Mouse (Mus musculus) macrophage (primary cell): ENCODE measurements around the gene Tnfaip8l2. TPM values are rescaled to one million over a fixed set of nuclear protein-coding genes. Genes with fewer than 3 reads are reported as not detected.
A peak's percentile ranks its signal among the peaks of the same experiment; 100 is the strongest.
"Not testable (repeated sequence)": the region's sequence is repeated elsewhere in the genome, so short reads cannot be mapped to it uniquely, and the experiment has no call there.

Source experiments
- H3K27ac ChIP-seq: fragments of 350-480 bp; formaldehyde crosslinking; 2 replicates; pipeline ENCODE4 v1.9.0; 2021
- H3K36me3 ChIP-seq: fragments of 350-480 bp; formaldehyde crosslinking; 2 replicates; pipeline ENCODE4 v1.9.0; 2021; ENCODE audit errors: inconsistent target
- H3K4me3 ChIP-seq: fragments of 350-480 bp; formaldehyde crosslinking; 2 replicates; pipeline ENCODE4 v1.9.0; 2021; ENCODE audit errors: inconsistent target
- H3K79me2 ChIP-seq: fragments of 350-480 bp; formaldehyde crosslinking; 2 replicates; pipeline ENCODE4 v1.9.0; 2021; ENCODE audit errors: inconsistent target
- WGBS: methylation state at CpG from one replicate; pipeline ENCODE4 v1.1.7; 2026; ENCODE audit warnings: inconsistent platforms; ENCODE audit not compliant: missing documents; 5-methylcytosine and 5-hydroxymethylcytosine counted together
- polyA plus RNA-seq: library from polyadenylated mRNA; stranded (reverse); fragments of 250-400 nt; gene quantifications from 3 replicates; pipeline ENCODE4 v1.2.4, GENCODE M21; 2018; ENCODE audit warnings: inconsistent platforms

The Tnfaip8l2 gene
- polyA plus RNA-seq, 1 experiment from 2014 or later = 64.6 TPM

GRCm38 (mm10) chr3:95139586-95140288, 2.4 kb downstream of the Tnfaip8l2 start:
- 43% methylated on average over 25 of the region's 25 CpGs for WGBS
- Histone ChIP-seq H3K4me3 (peak overlapping the region; percentile 71; the same call in 1 of the 2 replicates), H3K27ac (peak overlapping the region; percentile 90), H3K79me2 (peaks cover 50% of the 10 kb centered on the region), H3K36me3 (no peaks in the 10 kb centered on the region; the same call in 1 of the 2 replicates)

DNA sequence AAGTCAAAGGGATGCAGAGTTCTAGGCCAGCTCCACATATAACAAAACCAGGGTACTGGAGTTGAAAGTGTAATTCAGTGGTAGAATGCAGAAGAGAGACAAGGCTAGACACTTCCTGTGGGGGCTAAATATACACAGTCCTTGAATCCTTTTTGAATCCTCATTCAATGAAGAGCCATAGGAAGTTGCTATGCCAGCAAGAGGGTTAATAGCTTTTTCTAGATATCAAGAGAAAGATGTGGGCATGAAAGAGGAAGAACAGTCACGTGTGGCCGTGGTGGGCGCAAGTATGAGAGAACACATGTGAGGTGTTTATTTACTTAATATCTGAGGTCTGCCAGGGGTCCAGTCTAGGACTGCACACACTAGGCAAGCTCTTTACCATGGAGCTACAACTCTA, 5.8 kb downstream of the Tnfaip8l2 start:
- Histone ChIP-seq H3K36me3 (peaks cover 8% of the 10 kb centered on the region; the same call in 1 of the 2 replicates), H3K79me2 (peaks cover 45% of the 10 kb centered on the region), H3K4me3 (no peak overlapping the region), H3K27ac (peak overlapping the region; percentile 92)
- 2% methylated on average over 3 of the region's 3 CpGs for WGBS

DNA sequence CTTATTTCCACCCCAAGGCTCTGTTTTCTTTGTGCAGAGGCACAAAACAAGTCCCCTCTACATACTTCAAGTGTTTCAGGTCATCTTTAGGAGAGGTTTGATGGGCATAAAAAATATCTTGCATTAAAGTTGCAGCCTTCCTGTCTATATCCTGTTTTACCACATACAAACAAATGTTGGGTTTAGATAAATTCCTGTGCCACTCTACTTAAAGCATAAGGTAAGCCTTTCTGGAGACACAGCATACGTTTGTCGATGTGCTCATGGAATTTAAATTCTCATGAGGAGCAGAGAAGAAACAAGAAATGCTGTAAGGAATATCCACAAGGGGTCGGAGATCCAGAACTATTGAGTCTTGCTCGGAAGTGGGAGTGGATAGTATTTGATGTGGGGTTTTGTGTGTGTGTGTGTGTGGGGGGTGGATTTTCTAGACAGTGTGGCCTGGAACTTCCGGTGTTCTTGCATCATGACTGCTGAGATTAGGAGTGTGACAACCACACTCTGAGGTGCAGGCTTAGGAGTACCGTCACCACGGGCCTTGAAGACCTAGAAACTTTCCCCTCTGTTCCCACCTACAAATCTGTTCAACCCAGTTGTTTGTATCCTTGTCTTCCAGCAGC, 6.6 kb downstream of the Tnfaip8l2 start:
- H3K79me2 ChIP-seq = peaks cover 37% of the 10 kb centered on the region
- WGBS = 5% methylated on average over 7 of the region's 7 CpGs
- H3K36me3 ChIP-seq = peaks cover 13% of the 10 kb centered on the region; the same call in 1 of the 2 replicates
- H3K27ac ChIP-seq = peak overlapping the region; percentile 92
- peak overlapping the region; percentile 33 for H3K4me3 ChIP-seq

- peak overlapping the region; percentile 92 for H3K27ac ChIP-seq
- WGBS = 0% methylated on average over 6 of the region's 6 CpGs
These were observed 7.1 kb downstream of the Tnfaip8l2 start for GRCm38 (mm10) chr3:95135023-95135422.

DNA sequence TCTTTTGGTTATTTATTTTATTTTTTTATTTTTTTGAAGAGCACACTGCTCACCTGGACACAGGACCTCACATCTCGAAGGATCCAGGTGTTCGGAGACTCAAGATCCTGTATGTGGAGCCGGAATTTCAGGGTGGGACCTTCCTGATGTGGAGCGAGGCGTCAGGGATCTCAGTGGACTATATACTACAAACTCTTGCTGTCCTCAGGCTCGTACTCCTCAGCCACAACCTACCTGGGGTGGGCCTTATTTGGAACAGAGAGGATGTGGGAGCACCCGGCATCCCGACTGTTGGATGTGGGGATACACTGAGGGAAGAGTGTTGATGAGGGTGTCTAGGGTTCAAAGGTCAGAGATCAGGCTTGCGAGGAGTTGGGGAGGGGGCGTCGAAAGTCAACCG, 8.0 kb downstream of the Tnfaip8l2 start:
- Histone ChIP-seq H3K79me2 (peaks cover 23% of the 10 kb centered on the region), H3K4me3 (peak overlapping the region; percentile 83; the same call in 1 of the 2 replicates), H3K36me3 (peaks cover 25% of the 10 kb centered on the region; the same call in 1 of the 2 replicates)
- no CpG with 5 or more reads among the region's 12 CpGs for WGBS
- H3K27ac ChIP-seq = not testable (repeated sequence)

More at GRCm38 (mm10) chr3:95135023-95135422, 7.1 kb downstream of the Tnfaip8l2 start:
- Histone ChIP-seq H3K4me3 (peak overlapping the region; percentile 33), H3K79me2 (peaks cover 32% of the 10 kb centered on the region), H3K36me3 (peaks cover 16% of the 10 kb centered on the region; the same call in 1 of the 2 replicates)

DNA sequence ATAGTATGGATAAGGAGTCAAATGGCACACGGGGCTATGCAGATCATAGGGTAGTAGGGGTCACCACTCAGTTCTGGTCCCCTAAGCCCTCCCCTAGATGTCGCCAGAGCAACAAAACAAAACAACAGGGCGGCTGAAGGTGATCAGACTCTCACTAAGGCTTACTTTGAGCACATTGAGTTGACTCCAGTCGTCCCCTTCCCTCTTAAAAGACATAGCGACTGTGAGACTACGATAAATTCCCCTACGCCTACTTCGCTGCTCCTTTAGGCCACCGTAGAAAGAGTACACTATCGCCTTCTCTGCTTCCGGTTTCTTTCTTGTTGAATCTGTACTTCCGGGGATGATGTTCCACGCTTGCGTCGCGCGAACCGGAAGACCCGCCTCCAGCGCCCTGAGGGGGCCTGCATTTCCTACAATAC, 8.5 kb downstream of the Tnfaip8l2 start, which contains the start of the genes Scnm1 and Lysmd1:
Scnm1 (minus strand) TSS at position 332 of the 422 bp plus-strand sequence.
Lysmd1 (plus strand) TSS at position 409 of the 422 bp plus-strand sequence.
- 0% methylated on average over 18 of the region's 20 CpGs for WGBS
- peak within 1 kb of the TSS; percentile 83 for H3K4me3 ChIP-seq
- H3K79me2 ChIP-seq = peaks cover 22% of the 10 kb centered on the region
- peak within 1 kb of the TSS; percentile 92 for H3K27ac ChIP-seq
- H3K36me3 ChIP-seq = peaks cover 29% of the 10 kb centered on the region; the same call in 1 of the 2 replicates

GRCm38 (mm10) chr3:95133176-95133575, 9.0 kb downstream of the Tnfaip8l2 start:
- Histone ChIP-seq H3K4me3 (peak overlapping the region; percentile 83), H3K79me2 (peaks cover 20% of the 10 kb centered on the region), H3K36me3 (peaks cover 29% of the 10 kb centered on the region; the same call in 1 of the 2 replicates), H3K27ac (peak overlapping the region; percentile 71)
- WGBS = 40% methylated on average over 9 of the region's 11 CpGs

DNA sequence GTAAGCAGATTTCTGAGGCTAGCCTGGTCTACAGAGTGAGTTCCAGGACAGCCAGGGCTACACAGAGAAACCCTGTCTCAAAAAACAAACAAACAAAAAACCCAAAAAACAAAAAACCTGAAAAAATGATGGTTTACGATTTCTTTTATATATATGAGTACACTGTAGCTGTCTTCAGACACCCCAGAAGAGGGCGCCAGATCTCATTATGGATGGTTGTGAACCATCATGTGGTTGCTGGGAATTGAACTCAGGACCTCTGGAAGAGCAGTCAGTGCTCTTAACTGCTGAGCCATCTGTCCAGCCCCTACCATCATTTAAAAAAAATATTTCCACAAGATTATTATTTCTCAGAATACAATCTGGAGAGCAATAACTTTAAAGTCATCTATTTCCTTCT, 9.8 kb downstream of the Tnfaip8l2 start:
- not testable (repeated sequence) for H3K4me3 ChIP-seq, H3K27ac ChIP-seq

GRCm38 (mm10) chr3:95130081-95130480, 12.1 kb downstream of the Tnfaip8l2 start:
- Histone ChIP-seq H3K79me2 (peaks cover 5% of the 10 kb centered on the region; the same call in 1 of the 2 replicates), H3K4me3 (no peak overlapping the region), H3K36me3 (peaks cover 29% of the 10 kb centered on the region; the same call in 1 of the 2 replicates), H3K27ac (no peak overlapping the region)
- 93% methylated on average over 5 of the region's 5 CpGs for WGBS

More for the DNA sequence above, 9.8 kb downstream of the Tnfaip8l2 start:
- H3K36me3 ChIP-seq = peaks cover 29% of the 10 kb centered on the region; the same call in 1 of the 2 replicates
- WGBS = 100% methylated on average over 2 of the region's 2 CpGs
- peaks cover 14% of the 10 kb centered on the region; the same call in 1 of the 2 replicates for H3K79me2 ChIP-seq

GRCm38 (mm10) chr3:95129226-95129651, 12.9 kb downstream of the Tnfaip8l2 start:
- Histone ChIP-seq H3K4me3 (no peak overlapping the region), H3K27ac (no peak overlapping the region), H3K79me2 (peaks cover 5% of the 10 kb centered on the region; the same call in 1 of the 2 replicates), H3K36me3 (peaks cover 29% of the 10 kb centered on the region; the same call in 1 of the 2 replicates)
- WGBS = 92% methylated on average over 6 of the region's 6 CpGs

DNA sequence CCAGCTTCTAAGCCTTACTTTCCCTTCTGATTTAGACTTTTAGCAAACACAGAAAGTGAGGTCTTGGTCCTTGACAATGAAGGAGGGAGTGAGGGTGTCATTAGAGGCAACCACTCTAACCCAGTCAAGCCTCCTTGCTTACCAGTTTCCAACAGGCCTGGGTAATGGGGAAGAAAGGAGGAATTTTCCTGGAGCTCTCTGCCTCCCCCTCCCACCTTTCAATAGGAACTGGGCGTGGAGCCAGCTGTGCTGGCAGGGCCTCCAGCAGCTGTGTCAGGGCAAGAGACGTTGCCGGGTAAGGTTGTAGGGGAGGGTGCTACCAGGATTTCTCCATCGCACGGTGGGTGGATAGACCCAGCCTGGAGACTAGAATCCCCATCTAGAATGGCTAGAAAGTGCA, 17.2 kb downstream of the Tnfaip8l2 start:
- Histone ChIP-seq H3K36me3 (peaks cover 37% of the 10 kb centered on the region), H3K79me2 (no peaks in the 10 kb centered on the region), H3K27ac (no peak overlapping the region), H3K4me3 (no peak overlapping the region)
- 40% methylated on average over 5 of the region's 5 CpGs for WGBS

GRCm38 (mm10) chr3:95124246-95124645, 17.9 kb downstream of the Tnfaip8l2 start, which contains the start of gene Tmod4:
TSS of gene Tmod4 (plus strand) at chr3:95124476.
- no peaks in the 10 kb centered on the region for H3K79me2 ChIP-seq
- H3K4me3 ChIP-seq = no peak within 1 kb of the TSS
- peaks cover 37% of the 10 kb centered on the region for H3K36me3 ChIP-seq
- no peak within 1 kb of the TSS for H3K27ac ChIP-seq
- WGBS = 88% methylated on average over 6 of the region's 6 CpGs

GRCm38 (mm10) chr3:95121580-95121979, 20.6 kb downstream of the Tnfaip8l2 start:
- Histone ChIP-seq H3K27ac (no peak overlapping the region), H3K36me3 (peaks cover 48% of the 10 kb centered on the region), H3K4me3 (no peak overlapping the region), H3K79me2 (no peaks in the 10 kb centered on the region)
- WGBS = 73% methylated on average over 6 of the region's 6 CpGs

GRCm38 (mm10) chr3:95117751-95118150, 24.4 kb downstream of the Tnfaip8l2 start:
- Histone ChIP-seq H3K36me3 (peaks cover 56% of the 10 kb centered on the region), H3K79me2 (peaks cover 10% of the 10 kb centered on the region), H3K27ac (no peak overlapping the region), H3K4me3 (no peak overlapping the region)
- WGBS = 94% methylated on average over 2 of the region's 2 CpGs
